Mouse (Mus musculus) ES-E14 (cell line): ENCODE measurements around the gene Hsdl1.

Source experiments
- CHD2 ChIP-seq: IDR thresholded peaks from 2 replicates; pipeline ENCODE4 v1.6.1; 2014; ENCODE audit warnings: mild to moderate bottlenecking, low read depth, low read length, inconsistent platforms
- ZC3H11A ChIP-seq: IDR thresholded peaks from 2 replicates; pipeline ENCODE4 v1.6.1; 2012; ENCODE audit warnings: low read depth, mild to moderate bottlenecking, inconsistent platforms, low read length, borderline replicate concordance
- ZNF384 ChIP-seq: IDR thresholded peaks from 2 replicates; pipeline ENCODE4 v1.6.1; 2012; ENCODE audit warnings: low read depth, low read length, inconsistent platforms

DNA sequence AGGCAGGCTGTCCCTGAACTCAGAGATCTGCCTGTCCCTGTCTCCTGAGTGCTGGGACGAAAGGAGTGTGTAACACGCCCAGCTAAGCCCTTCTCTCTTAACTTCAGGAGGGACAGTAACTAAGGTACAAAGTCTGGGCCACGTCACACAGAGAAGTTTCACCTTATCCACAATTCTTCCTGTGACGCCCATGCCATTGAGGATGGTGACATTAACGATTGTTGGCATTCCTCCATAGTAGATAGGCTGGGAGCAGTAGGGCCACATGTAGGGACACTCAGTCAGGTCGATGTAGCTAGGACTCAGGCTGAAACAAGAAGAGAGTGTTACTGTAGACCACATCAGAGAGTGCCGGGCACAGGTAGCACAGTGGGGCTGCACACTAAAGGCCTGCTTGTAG, 46.2 kb downstream of the Hsdl1 start:
- no peak for TF ChIP-seq ZC3H11A
- no peak for TF ChIP-seq CHD2
- TF ChIP-seq ZNF384 = no peak
